Mouse (Mus musculus) megakaryocyte, embryonic 14.5 days (primary cell): ENCODE results near the gene Polr1c.

Experiments
- FLI1 ChIP-seq: IDR thresholded peaks from 2 replicates; pipeline ENCODE4 v1.6.1; 2012; ENCODE audit warnings: low read length, inconsistent platforms, mixed read lengths
- GATA1 ChIP-seq: IDR thresholded peaks from 3 replicates; pipeline ENCODE4 v1.6.1; 2012; ENCODE audit warnings: mixed read lengths, low read length, inconsistent platforms, borderline replicate concordance

DNA sequence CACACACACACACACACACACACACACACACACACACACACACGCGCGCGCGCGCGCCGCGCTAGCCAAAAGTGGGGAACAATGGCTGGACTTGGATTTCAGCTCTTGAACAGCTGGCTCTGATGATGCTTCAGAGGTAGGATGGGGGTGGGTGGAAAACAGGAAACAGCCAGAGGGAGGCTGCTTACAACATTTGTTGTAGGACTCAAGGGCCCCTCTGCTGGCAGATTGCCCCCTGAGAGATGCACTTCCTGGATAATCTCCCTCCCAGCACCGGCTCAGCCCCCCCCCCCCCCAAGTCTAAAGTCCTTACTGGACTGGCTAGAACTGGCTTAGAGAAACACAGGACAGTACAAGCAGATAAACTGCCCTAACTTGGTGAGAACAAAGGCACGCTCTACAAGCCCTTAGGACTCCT lies 39.8 kb upstream of the Polr1c start:
- TF ChIP-seq FLI1 (no peak), GATA1 (no peak)
